ENCODE assay signal across 25 mouse cellular contexts in the genomic region with DNA sequence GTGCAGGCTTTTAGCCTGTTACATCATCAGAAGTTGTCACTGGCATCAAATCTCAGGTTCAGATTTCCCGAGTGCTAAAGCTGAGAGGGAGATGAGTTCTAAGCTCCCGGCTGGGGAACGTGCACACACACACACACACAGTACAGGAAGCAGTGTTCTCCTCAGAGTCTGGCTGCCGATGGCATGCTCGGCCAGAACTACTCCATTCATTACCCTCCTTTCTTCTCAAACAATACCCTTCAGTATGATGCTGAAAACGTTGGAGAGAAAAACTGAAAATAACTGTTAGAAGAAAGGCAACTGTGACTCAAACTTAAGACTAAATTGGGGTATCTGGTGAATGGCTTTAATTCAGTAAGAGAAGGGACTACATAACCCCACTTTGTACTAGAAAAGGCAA.
A peak's percentile ranks its signal among the peaks of the same experiment; 100 is the strongest.
DNase-seq lines count a peak whose midpoint lies in the region; ATAC-seq lines count a peak whose summit lies in the region.
"Had no signal": no experiment of that assay in that cellular context is flagged by ENCODE, and none has a peak within 500 bp of the region (broad histone marks: within the 10 kb centered on the region; RNA-seq: fewer than 3 reads in every experiment).

No protein-coding gene starts in this region.

- H3K4me2 ChIP-seq in midbrain, embryonic 12.5 days (replicated peaks): no peak overlapping the region
- no peak overlapping the region for H3K4me2 ChIP-seq in midbrain, embryonic 13.5 days (replicated peaks)
- no peak overlapping the region for H3K4me2 ChIP-seq in forebrain, embryonic 15.5 days (replicated peaks)
- H3K4me2 ChIP-seq in limb, embryonic 13.5 days (replicated peaks): no peak overlapping the region
- H3K4me2 ChIP-seq: embryonic facial prominence, embryonic 13.5 days; kidney, embryonic 15.5 days; liver, embryonic 11.5 days; neural tube, embryonic 12.5 days had no signal

- H3K9me3 ChIP-seq in midbrain, embryonic 12.5 days: no peaks in the 10 kb centered on the region
- H3K9me3 ChIP-seq in midbrain, embryonic 13.5 days: no peaks in the 10 kb centered on the region
- H3K9me3 ChIP-seq in forebrain, embryonic 15.5 days: no peaks in the 10 kb centered on the region
- no peaks in the 10 kb centered on the region for H3K9me3 ChIP-seq in limb, embryonic 13.5 days
- H3K9me3 ChIP-seq: embryonic facial prominence, embryonic 13.5 days; kidney, embryonic 15.5 days; neural tube, embryonic 12.5 days had no signal

- no peaks in the 10 kb centered on the region for H3K27me3 ChIP-seq in midbrain, embryonic 12.5 days
- H3K27me3 ChIP-seq in midbrain, embryonic 13.5 days: no peaks in the 10 kb centered on the region
- H3K27me3 ChIP-seq in forebrain, embryonic 15.5 days: no peaks in the 10 kb centered on the region
- no peaks in the 10 kb centered on the region for H3K27me3 ChIP-seq in limb, embryonic 13.5 days
- H3K27me3 ChIP-seq: embryonic facial prominence, embryonic 13.5 days; kidney, embryonic 15.5 days; neural tube, embryonic 12.5 days had no signal

- ATAC-seq in frontal cortex, adult (ENCODE audit: low TSS enrichment): peak; percentile 53; the same call in 1 of the 2 replicates
- ATAC-seq in midbrain, embryonic 12.5 days (ENCODE audit: low FRiP score, low read depth): no peak
- ATAC-seq in midbrain, embryonic 13.5 days: no peak
- no peak; the same call in 1 of the 2 replicates for ATAC-seq in forebrain, embryonic 15.5 days (replicated peaks)
- no peak for ATAC-seq in limb, embryonic 13.5 days (ENCODE audit: low FRiP score, low read depth)
- ATAC-seq: intestine, postnatal 0 days; liver, postnatal 0 days; lung, postnatal 0 days had no signal

- WGBS in midbrain, embryonic 12.5 days: 25% methylated on average over 6 of the region's 6 CpGs
- WGBS in midbrain, embryonic 13.5 days: 16% methylated on average over 6 of the region's 6 CpGs
- WGBS in forebrain, embryonic 15.5 days: 7% methylated on average over 6 of the region's 6 CpGs
- 37% methylated on average over 6 of the region's 6 CpGs for WGBS in limb, embryonic 13.5 days

- peaks cover 23% of the 10 kb centered on the region for H3K4me1 ChIP-seq in midbrain, embryonic 12.5 days
- H3K4me1 ChIP-seq in midbrain, embryonic 13.5 days (replicated peaks): peaks cover 24% of the 10 kb centered on the region
- H3K4me1 ChIP-seq in forebrain, embryonic 15.5 days: peaks cover 32% of the 10 kb centered on the region
- peaks cover 18% of the 10 kb centered on the region for H3K4me1 ChIP-seq in limb, embryonic 13.5 days

- no peak overlapping the region for H3K4me3 ChIP-seq in midbrain, embryonic 12.5 days
- no peak overlapping the region for H3K4me3 ChIP-seq in midbrain, embryonic 13.5 days (replicated peaks)
- no peak overlapping the region for H3K4me3 ChIP-seq in forebrain, embryonic 15.5 days
- H3K4me3 ChIP-seq in limb, embryonic 13.5 days: no peak overlapping the region
- H3K4me3 ChIP-seq: embryonic facial prominence, embryonic 13.5 days; heart, adult 2 months; kidney, embryonic 15.5 days; neural tube, embryonic 12.5 days had no signal

- H3K9ac ChIP-seq in midbrain, embryonic 12.5 days (replicated peaks): no peak overlapping the region
- no peak overlapping the region for H3K9ac ChIP-seq in midbrain, embryonic 13.5 days (replicated peaks)
- H3K9ac ChIP-seq in forebrain, embryonic 15.5 days (replicated peaks): no peak overlapping the region
- H3K9ac ChIP-seq in limb, embryonic 13.5 days: no peak overlapping the region
- H3K9ac ChIP-seq: embryonic facial prominence, embryonic 13.5 days; kidney, embryonic 15.5 days; liver, postnatal 0 days; neural tube, embryonic 12.5 days had no signal

- DNase-seq in frontal cortex, adult 2 months (ENCODE audit: extremely low spot score in 1 of 2, low spot score in 1 of 2): no peak
- no peak for DNase-seq in thymus, postnatal 14 days
- no peak for DNase-seq in embryo, embryonic 10 days (ENCODE audit: low spot score)
- DNase-seq: adrenal gland, postnatal 25 days; cerebellum, adult 11 months; cerebellum, adult 9-11 months; gastrocnemius, postnatal 25 days; heart, adult 2 months; kidney, postnatal 36 days; liver, postnatal 0 days; midbrain, embryonic 14.5 days; retina, postnatal 1 day; thymus, postnatal 4 days had no signal

- H3K27ac ChIP-seq in midbrain, embryonic 12.5 days (replicated peaks): peak overlapping the region; percentile 22
- no peak overlapping the region for H3K27ac ChIP-seq in midbrain, embryonic 13.5 days
- H3K27ac ChIP-seq in forebrain, embryonic 15.5 days (replicated peaks): 0 out of 2 replicates have a peak overlapping the region, but pooled peaks have one; percentile 21
- 0 out of 2 replicates have a peak overlapping the region, but pooled peaks have one; percentile 33 for H3K27ac ChIP-seq in limb, embryonic 13.5 days
- H3K27ac ChIP-seq: embryonic facial prominence, embryonic 13.5 days; heart, adult 2 months; kidney, embryonic 15.5 days; macrophage; neural tube, embryonic 12.5 days had no signal

- H3K36me3 ChIP-seq in midbrain, embryonic 12.5 days: no peaks in the 10 kb centered on the region
- H3K36me3 ChIP-seq in midbrain, embryonic 13.5 days: no peaks in the 10 kb centered on the region
- no peaks in the 10 kb centered on the region for H3K36me3 ChIP-seq in forebrain, embryonic 15.5 days
- H3K36me3 ChIP-seq in limb, embryonic 13.5 days: no peaks in the 10 kb centered on the region
- H3K36me3 ChIP-seq: embryonic facial prominence, embryonic 13.5 days; kidney, embryonic 15.5 days; neural tube, embryonic 12.5 days had no signal
